Mouse (Mus musculus): Measurements from ENCODE around the gene 2410002F23Rik. TPM values are rescaled to one million over a fixed set of nuclear protein-coding genes. Genes with fewer than 3 reads are reported as not detected.
"Not testable (repeated sequence)": the region's sequence is repeated elsewhere in the genome, so short reads cannot be mapped to it uniquely, and the experiment has no call there.

Gene 2410002F23Rik
- polyA plus RNA-seq (2012; fragmentation: generic; extraction: Trizol) = 40.9 TPM

- Histone ChIP-seq H3K36me3 (ENCODE audit: control insufficient read depth, insufficient read depth) (peaks cover 20% of the 10 kb centered on the region), H3K4me2 (ENCODE audit: low read depth) (peak within 1 kb of the TSS; percentile 89), H3K4me3 (peak within 1 kb of the TSS; percentile 93), H3K27me3 (ENCODE audit: control insufficient read depth, insufficient read depth, insufficient read length) (no peaks in the 10 kb centered on the region), H3K79me2 (ENCODE audit: control insufficient read depth, insufficient read depth) (peaks cover 31% of the 10 kb centered on the region), H3ac (ENCODE audit: control insufficient read depth, insufficient read length) (peak within 1 kb of the TSS; percentile 61)
- TF ChIP-seq POLR2AphosphoS2 (IDR thresholded peaks at IDR 0.05; ENCODE audit: insufficient read length, low read depth) = peak; percentile 100
- peak; percentile 100 for TF ChIP-seq POLR2A (IDR thresholded peaks at IDR 0.05; ENCODE audit: insufficient read length, low read depth)
- peak in 2 of 3 experiments; percentile 2 to 19 for TF ChIP-seq MYOD1 (IDR thresholded peaks at IDR 0.05; ENCODE audit: control insufficient read depth in 1 of 3, insufficient read length in 2 of 3, low read depth in 2 of 3)
- no peak for TF ChIP-seq REST (IDR thresholded peaks at IDR 0.05; ENCODE audit: insufficient read depth, insufficient read length)
- TF ChIP-seq E2F4 (IDR thresholded peaks at IDR 0.05; ENCODE audit: insufficient read depth) = peak; percentile 60
- peak in 1 of 3 experiments; percentile 39 for TF ChIP-seq MYOG (IDR thresholded peaks at IDR 0.05; ENCODE audit: control insufficient read depth in 1 of 3, insufficient read depth in 1 of 3, insufficient read length in 2 of 3, low read depth in 2 of 3)
- no peak for TF ChIP-seq USF1 (IDR thresholded peaks at IDR 0.05; ENCODE audit: low read depth)
- no peak for TF ChIP-seq CEBPB (IDR thresholded peaks at IDR 0.05; ENCODE audit: insufficient read depth, poor library complexity, severe bottlenecking)
- peak; percentile 100 for TF ChIP-seq MAX (IDR thresholded peaks at IDR 0.05; ENCODE audit: low read depth)
- TF ChIP-seq SRF (IDR thresholded peaks at IDR 0.05; ENCODE audit: control insufficient read depth, insufficient read length, low read depth) = no peak
Measured at GRCm38 (mm10) chr7:44246055-44246983, at the start of gene 2410002F23Rik, which contains the start of gene 1700028J19Rik. Gene 2410002F23Rik (plus strand): TSS chr7:44246722. Gene 1700028J19Rik (minus strand): TSS chr7:44246695.

- H3K36me3 ChIP-seq (ENCODE audit: control insufficient read depth, insufficient read depth) = no peaks in the 10 kb centered on the region
- no peaks in the 10 kb centered on the region for H3K79me2 ChIP-seq (ENCODE audit: control insufficient read depth, insufficient read depth)
- no peaks in the 10 kb centered on the region for H3K27me3 ChIP-seq (ENCODE audit: control insufficient read depth, insufficient read depth, insufficient read length)
- no peak within 1 kb of the TSS for H3K4me3 ChIP-seq
- no peak within 1 kb of the TSS for H3K4me2 ChIP-seq (ENCODE audit: low read depth)
- TF ChIP-seq POLR2A (IDR thresholded peaks at IDR 0.05; ENCODE audit: insufficient read length, low read depth) = no peak
- TF ChIP-seq MAX (IDR thresholded peaks at IDR 0.05; ENCODE audit: low read depth) = no peak
- no peak for TF ChIP-seq E2F4 (IDR thresholded peaks at IDR 0.05; ENCODE audit: insufficient read depth)
- no peak for TF ChIP-seq MYOG (IDR thresholded peaks at IDR 0.05; ENCODE audit: control insufficient read depth in 1 of 3, insufficient read depth in 1 of 3, insufficient read length in 2 of 3, low read depth in 2 of 3)
- no peak for TF ChIP-seq MYOD1 (IDR thresholded peaks at IDR 0.05; ENCODE audit: control insufficient read depth in 1 of 3, insufficient read length in 2 of 3, low read depth in 2 of 3)
- TF ChIP-seq TCF12 (IDR thresholded peaks at IDR 0.05; ENCODE audit: insufficient read depth, poor library complexity, severe bottlenecking) = no peak
- no peak for TF ChIP-seq POLR2AphosphoS2 (IDR thresholded peaks at IDR 0.05; ENCODE audit: insufficient read length, low read depth)
- TF ChIP-seq SRF (IDR thresholded peaks at IDR 0.05; ENCODE audit: control insufficient read depth, insufficient read length, low read depth) = no peak
- no peak for TF ChIP-seq USF1 (IDR thresholded peaks at IDR 0.05; ENCODE audit: low read depth)
- TF ChIP-seq TCF3 (IDR thresholded peaks at IDR 0.05; ENCODE audit: insufficient read length, low read depth) = no peak
- no peak within 1 kb of the TSS for H3ac ChIP-seq (ENCODE audit: control insufficient read depth, insufficient read length)
Measured at GRCm38 (mm10) chr7:44197891-44198290, 48.6 kb upstream of the 2410002F23Rik start, which contains the start of gene Klk1b3. Gene Klk1b3 (plus strand): TSS chr7:44198191.

DNA sequence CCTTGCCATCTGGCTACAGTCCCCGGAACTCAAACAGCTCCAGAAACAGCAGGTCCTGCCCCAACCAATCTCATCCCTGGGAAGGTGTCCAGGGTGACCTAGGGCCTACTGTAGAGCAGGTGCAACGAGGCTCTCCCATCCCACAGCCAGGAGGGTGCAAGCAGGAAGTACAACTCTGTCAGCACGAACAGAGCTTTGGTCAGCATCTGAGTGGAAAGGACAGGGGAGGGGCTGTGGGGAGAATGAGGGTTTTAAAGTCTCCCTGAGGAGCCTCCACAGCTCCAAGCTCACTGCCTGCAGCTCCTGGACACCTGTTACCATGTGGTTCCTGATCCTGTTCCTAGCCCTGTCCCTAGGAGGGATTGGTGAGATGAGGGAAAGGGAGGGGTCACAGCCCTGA is 39.4 kb upstream of the 2410002F23Rik start, which contains the start of gene Klk1b4:
TSS of gene Klk1b4 (plus strand) at position 301 of the 400 bp plus-strand sequence.
- H3K4me3 ChIP-seq; H3ac ChIP-seq (ENCODE audit: control insufficient read depth, insufficient read length); H3K36me3 ChIP-seq (ENCODE audit: control insufficient read depth, insufficient read depth); H3K79me2 ChIP-seq (ENCODE audit: control insufficient read depth, insufficient read depth); H3K27me3 ChIP-seq (ENCODE audit: control insufficient read depth, insufficient read depth, insufficient read length); H3K4me2 ChIP-seq (ENCODE audit: low read depth): not testable (repeated sequence)

DNA sequence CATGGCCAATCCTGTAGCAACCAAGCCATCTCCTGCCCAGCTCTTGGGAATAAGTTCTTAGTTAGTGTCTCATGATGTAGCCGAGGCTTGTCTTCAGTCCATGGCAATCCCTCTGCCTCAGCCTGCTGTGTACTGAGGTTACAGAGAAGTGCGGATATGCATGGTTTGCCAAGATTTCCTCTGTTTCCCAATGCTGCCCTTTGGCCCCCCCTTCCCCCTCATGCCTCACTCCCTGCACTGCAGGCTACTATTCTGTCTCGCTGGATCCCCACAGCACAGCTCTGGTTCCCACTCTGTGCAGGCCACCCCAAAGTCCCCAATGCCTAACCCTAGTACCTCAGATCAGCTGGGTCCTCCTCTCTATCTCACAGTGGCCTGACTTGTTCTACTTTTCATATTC is 38.2 kb upstream of the 2410002F23Rik start:
- no peaks in the 10 kb centered on the region for H3K36me3 ChIP-seq (ENCODE audit: control insufficient read depth, insufficient read depth)
- TF ChIP-seq MYOD1 (IDR thresholded peaks at IDR 0.05; ENCODE audit: control insufficient read depth in 1 of 3, insufficient read length in 2 of 3, low read depth in 2 of 3) (no peak), SRF (IDR thresholded peaks at IDR 0.05; ENCODE audit: control insufficient read depth, insufficient read length, low read depth) (no peak), E2F4 (IDR thresholded peaks at IDR 0.05; ENCODE audit: insufficient read depth) (no peak), TCF3 (IDR thresholded peaks at IDR 0.05; ENCODE audit: insufficient read length, low read depth) (no peak), TCF12 (IDR thresholded peaks at IDR 0.05; ENCODE audit: insufficient read depth, poor library complexity, severe bottlenecking) (no peak), CEBPB (IDR thresholded peaks at IDR 0.05; ENCODE audit: insufficient read depth, poor library complexity, severe bottlenecking) (no peak), MAX (IDR thresholded peaks at IDR 0.05; ENCODE audit: low read depth) (no peak), POLR2A (IDR thresholded peaks at IDR 0.05; ENCODE audit: insufficient read length, low read depth) (no peak), REST (IDR thresholded peaks at IDR 0.05; ENCODE audit: insufficient read depth, insufficient read length) (no peak), MYOG (IDR thresholded peaks at IDR 0.05; ENCODE audit: control insufficient read depth in 1 of 3, insufficient read depth in 1 of 3, insufficient read length in 2 of 3, low read depth in 2 of 3) (no peak), POLR2AphosphoS2 (IDR thresholded peaks at IDR 0.05; ENCODE audit: insufficient read length, low read depth) (no peak), USF1 (IDR thresholded peaks at IDR 0.05; ENCODE audit: low read depth) (no peak)

More for the DNA sequence above, 38.2 kb upstream of the 2410002F23Rik start:
- no peak overlapping the region for H3K4me2 ChIP-seq (ENCODE audit: low read depth)
- no peak overlapping the region for H3K4me3 ChIP-seq
- no peaks in the 10 kb centered on the region for H3K79me2 ChIP-seq (ENCODE audit: control insufficient read depth, insufficient read depth)
- no peak overlapping the region for H3ac ChIP-seq (ENCODE audit: control insufficient read depth, insufficient read length)
- no peaks in the 10 kb centered on the region for H3K27me3 ChIP-seq (ENCODE audit: control insufficient read depth, insufficient read depth, insufficient read length)

Data from myocyte (in vitro differentiated cells).